Mouse (Mus musculus) midbrain, embryonic 15.5 days (tissue): ENCODE measurements around the gene Il21r. TPM values are rescaled to one million over a fixed set of nuclear protein-coding genes. Genes with fewer than 3 reads are reported as not detected.

ENCODE experiments used
- polyA plus RNA-seq: library from polyadenylated mRNA; unstranded; fragments of >200 nt; fragmentation: Nextera tagmentation; extraction: Ambion mirVana; gene quantifications from 2 replicates; pipeline ENCODE4 v1.2.1, GENCODE M21; 2015

The Il21r gene
- polyA plus RNA-seq, 1 experiment from 2014 or later: 0.39 TPM

Other genes starting within 250 kb of the Il21r start
- gene Kdm8, start 158.8 kb upstream of the Il21r start, polyA plus RNA-seq: 5.1 and 5.2 TPM in 2 replicates
- 88.3 and 92.3 TPM in 2 replicates for gene Nsmce1, start 111.8 kb upstream of the Il21r start, polyA plus RNA-seq
- gene Il4ra, start 51.3 kb upstream of the Il21r start, polyA plus RNA-seq: 5.4 and 5.9 TPM in 2 replicates
- gene Gtf3c1, start 104.4 kb downstream of the Il21r start, polyA plus RNA-seq: 34.8 and 35.7 TPM in 2 replicates
- gene D430042O09Rik, start 104.5 kb downstream of the Il21r start, polyA plus RNA-seq: 7.4 and 7.7 TPM in 2 replicates